Mouse (Mus musculus) left cerebral cortex, postnatal 14 days (tissue): ENCODE results near the gene Naif1. TPM values are rescaled to one million over a fixed set of nuclear protein-coding genes. Genes with fewer than 3 reads are reported as not detected.

Experiments
- DNase-seq, 2 experiments: peaks; one replicate each; pipeline ENCODE4 v3.0.0; 2021 to 2022; ENCODE audit warnings: low spot score in 2 of 2, mixed read lengths in 1 of 2
- intact Hi-C: fragments of 180-260 bp; cut with DNase I; formaldehyde crosslinking; loops from one replicate; pipeline ENCODE4 v1.15.1; 2025
- total RNA-seq, 2 experiments: library from RNA; stranded (reverse); gene quantifications; 2 replicates each; pipeline ENCODE4 v1.2.3; 2021

Gene Naif1
- total RNA-seq, 2 experiments from 2014 or later = 4.0 to 4.1 TPM

DNA sequence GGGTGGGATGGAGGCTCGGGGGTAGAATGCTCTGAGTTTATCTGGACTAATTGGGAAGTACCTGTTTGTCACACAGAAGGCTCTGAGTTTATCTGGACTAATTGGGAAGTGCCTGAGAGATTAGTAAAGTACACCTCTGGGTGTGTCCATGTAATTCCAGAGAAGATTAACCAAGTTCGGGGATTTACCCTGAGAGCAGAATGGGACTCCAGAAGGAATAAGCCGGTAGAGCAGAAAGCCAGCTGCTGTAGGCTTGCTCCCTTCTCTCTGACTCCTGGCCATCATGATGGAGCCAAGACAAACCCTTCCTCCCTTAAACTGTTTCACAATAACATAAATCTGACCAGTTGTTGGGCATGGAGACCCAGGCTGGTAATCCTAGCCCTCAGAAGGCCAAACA, 25.5 kb upstream of the Naif1 start:
- no peak for DNase-seq
- intact Hi-C loops = no loop called here

DNA sequence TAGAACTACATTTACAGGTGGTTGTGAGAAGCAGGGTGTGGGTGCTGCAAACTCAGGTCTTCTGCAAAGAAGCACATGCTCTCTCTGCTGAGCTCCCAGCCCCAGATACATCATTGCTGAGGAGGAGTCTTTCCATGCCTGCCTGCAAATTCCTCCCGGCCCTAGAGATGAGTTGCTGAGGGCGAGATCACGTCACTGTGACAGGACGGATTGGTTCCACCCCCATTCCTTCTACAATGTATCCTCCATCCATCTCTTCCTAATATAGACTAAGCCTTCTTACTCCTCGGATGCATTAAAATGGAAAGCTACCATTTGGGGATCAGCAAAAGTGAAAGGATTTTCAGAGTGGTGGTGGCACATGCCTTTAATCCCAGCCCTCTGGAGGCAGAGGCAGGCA, 24.7 kb upstream of the Naif1 start:
- DNase-seq = peak; percentile 55 to 57
- intact Hi-C loops = no loop called here

DNA sequence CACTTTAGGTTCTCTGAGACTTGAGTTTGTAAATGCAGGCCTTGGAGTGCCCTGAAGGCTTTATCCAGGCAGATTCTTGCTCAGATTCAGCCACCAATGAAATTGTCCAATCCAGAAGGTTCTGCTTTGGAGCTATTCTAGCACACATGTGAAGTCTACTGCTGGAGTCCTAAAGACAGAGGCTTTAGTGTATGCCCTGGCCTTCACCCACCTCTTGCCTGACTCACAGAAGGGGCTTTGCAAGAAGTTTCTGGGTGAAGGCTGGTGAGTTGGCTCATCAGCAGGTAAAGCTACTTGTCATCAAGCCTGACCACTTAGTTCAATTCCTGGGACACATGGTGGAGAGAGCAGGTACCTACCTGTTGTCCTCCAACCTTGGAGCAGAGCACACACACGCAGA, 24.1 kb upstream of the Naif1 start:
- no peak for DNase-seq
- intact Hi-C loops = no loop called here

DNA sequence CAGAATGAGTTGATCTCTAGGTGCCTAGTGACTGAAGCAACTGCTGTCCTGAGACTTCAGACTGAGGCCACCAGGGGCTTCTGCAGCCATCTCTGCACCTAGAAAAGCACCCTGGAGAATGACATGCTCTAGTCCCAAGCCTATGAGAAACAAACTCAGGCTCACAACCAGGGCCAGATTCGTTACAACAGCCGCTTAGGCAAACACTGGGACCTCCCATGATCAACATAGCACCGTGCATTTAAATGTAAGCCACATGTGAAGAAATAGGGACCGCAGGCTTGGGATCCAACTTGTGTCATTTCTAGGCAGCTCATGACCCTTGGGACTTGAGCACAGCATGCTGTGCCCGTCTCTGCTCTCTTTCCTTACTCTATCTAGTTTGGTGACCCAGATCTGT, 22.5 kb upstream of the Naif1 start:
- no peak for DNase-seq
- intact Hi-C loops = no loop called here

- intact Hi-C loops = no loop called here
- DNase-seq = peak; percentile 74 to 89
These were observed 22.0 kb upstream of the Naif1 start for GRCm38 (mm10) chr2:32428262-32428722.

- intact Hi-C loops = no loop called here
- DNase-seq = no peak
These were observed 20.9 kb upstream of the Naif1 start for GRCm38 (mm10) chr2:32429215-32429891.

- DNase-seq = peak; percentile 87 to 95
- intact Hi-C loops = no loop called here
These were observed 19.3 kb upstream of the Naif1 start for GRCm38 (mm10) chr2:32430701-32431676.

GRCm38 (mm10) chr2:32436686-32437372, 13.4 kb upstream of the Naif1 start:
- no peak for DNase-seq
- intact Hi-C loops = no loop called here

GRCm38 (mm10) chr2:32437612-32438166, 12.6 kb upstream of the Naif1 start:
- DNase-seq = no peak
- intact Hi-C loops = no loop called here

GRCm38 (mm10) chr2:32438733-32439132, 11.5 kb upstream of the Naif1 start:
- intact Hi-C loops = no loop called here
- DNase-seq = no peak

DNA sequence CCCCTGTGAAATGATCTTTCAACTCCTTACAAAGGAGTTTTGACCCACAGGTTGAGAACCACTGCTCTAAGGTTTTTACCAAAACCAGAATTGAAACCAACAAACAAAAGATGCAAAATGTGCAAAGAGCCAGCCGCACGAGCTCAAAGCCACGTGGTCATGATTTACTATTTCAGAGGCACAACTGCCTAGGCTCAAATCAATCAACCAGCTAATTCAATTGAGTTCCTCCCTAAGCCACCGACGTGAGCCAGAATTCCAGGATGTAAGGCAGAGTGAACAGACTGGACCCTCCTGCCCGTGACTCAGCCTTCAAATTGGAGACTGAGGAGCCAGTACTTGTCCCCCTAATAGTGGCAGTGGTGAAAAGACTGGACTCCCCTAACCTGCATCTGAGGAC, 11.1 kb upstream of the Naif1 start:
- intact Hi-C loops = no loop called here
- no peak for DNase-seq

- intact Hi-C loops = no loop called here
- no peak for DNase-seq
These were observed 10.1 kb upstream of the Naif1 start for GRCm38 (mm10) chr2:32440164-32440563.

GRCm38 (mm10) chr2:32440632-32441031, 9.6 kb upstream of the Naif1 start:
- no peak for DNase-seq
- intact Hi-C loops = no loop called here

DNA sequence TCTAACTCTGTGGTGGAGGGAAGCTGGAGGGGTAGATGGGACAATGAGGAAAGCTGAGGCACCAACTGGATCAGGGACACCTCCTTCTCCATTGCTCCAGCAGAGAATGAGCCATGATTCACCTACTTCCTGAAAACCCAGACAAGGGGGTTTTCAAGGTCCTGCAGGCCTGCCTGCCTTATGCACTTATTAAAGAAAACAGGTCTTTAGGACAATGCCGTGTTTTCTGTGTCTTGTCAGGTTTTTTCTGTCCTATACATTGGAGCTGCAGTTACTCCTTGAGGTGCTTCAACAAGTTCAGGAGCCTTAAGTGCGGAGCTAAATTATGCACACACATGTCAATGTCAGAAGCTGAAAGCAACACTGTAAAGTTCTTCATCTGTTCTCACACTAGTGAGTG, 8.7 kb upstream of the Naif1 start:
- intact Hi-C loops = no loop called here

GRCm38 (mm10) chr2:32445535-32445934, 4.7 kb upstream of the Naif1 start:
- DNase-seq = no peak
- intact Hi-C loops = no loop called here

More for the DNA sequence above, 8.7 kb upstream of the Naif1 start:
- no peak for DNase-seq

GRCm38 (mm10) chr2:32447264-32447936, 2.9 kb upstream of the Naif1 start:
- peak; percentile 69 to 70 for DNase-seq
- intact Hi-C loops = no loop called here

GRCm38 (mm10) chr2:32448480-32448879, 1.8 kb upstream of the Naif1 start:
- no peak for DNase-seq
- intact Hi-C loops = no loop called here

DNA sequence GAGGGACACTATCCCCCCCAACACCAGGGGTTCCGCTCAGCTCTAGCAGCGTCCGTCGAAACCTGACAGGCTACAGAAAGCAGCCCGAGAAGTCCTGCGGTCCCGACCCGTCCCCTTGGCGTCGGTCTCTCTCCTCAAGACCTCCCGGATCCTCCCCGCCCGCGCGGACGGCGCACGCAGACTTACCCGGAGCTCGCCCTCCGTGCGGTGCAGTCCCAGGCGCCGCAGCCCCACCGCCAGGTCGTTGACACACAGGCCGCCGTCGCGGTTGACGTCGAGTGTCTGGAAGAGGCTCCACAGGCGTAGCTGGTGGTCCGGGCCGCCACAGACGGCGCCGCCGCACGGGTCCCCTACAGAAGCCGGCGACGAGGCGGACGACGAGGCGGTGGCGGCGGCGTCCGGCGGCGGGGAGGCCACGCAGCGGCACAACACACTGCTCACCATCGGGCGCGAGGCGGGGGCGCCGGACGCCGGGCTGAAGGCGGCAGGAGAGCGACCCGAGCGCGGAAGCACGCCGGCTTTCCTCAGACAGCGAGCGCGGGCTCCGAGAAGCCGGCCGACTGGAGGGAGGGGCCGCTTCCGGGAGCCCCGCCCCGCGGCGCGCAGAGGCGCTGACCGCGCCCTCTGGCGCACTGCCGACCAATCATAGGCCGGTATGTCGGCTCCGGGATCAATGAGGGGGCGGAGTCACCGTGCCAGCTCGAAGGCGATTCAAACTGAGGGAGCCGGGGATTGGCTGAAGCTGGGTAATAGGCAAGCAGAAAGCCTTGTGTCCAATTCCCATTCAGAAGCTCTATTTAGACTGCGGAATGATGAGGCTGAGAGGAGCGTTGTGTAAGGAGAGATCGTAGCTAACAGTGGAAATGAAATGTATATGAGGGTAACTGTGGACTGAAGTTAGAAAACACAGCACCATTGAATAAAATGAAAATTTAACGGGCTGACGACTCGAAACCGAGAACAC, 906 bp downstream of the Naif1 start, which contains the start of gene Slc25a25:
Gene Slc25a25 (minus strand): TSS at position 565 of the 964 bp plus-strand sequence.
- intact Hi-C loops = no loop called here
- peak; percentile 99 for DNase-seq
